Mouse (Mus musculus) MN1 (cell line): ENCODE results near the gene A930004D18Rik.

Experiments
- DNase-seq: peaks from one replicate; pipeline ENCODE4 v3.0.0-alpha.2; 2016; ENCODE audit warnings: low spot score

A930004D18Rik gene

GRCm38 (mm10) chr2:18037491-18037890, at the start of gene A930004D18Rik:
Gene A930004D18Rik, minus strand, starts transcription at chr2:18037737.
- DNase-seq, result no peak

DNA sequence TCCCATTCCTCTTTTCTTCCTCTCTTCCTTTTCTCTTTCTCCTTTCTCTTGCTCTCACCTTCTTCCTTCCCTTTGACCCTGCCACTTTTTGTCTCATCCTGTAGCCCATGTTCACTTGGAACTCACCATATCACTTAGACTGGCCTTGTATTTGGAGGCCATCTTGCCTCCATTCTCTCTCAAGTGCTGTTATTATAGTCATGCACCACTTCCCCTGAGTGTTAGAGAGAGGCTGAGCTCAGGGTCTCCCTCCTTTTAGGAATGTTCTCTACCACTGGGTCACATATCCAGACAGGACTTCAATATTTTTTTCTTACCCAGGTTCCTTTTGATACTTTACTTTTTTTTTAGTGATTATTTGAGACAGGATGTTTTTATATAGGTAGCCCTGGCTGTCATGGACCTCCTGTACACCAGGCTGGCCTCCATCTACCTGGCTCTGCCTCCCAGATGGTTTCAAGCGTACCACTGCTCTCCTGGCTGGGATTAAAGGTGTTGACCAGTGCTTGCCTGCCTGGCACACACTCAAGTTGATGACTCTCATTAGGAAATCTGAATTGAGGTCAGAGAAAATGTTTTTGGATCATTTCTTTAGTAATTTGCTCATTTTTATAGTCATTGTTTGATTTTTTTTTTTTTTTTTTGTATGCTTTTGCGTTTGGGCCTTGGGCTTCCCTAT, 42.8 kb upstream of the A930004D18Rik start:
- no peak for DNase-seq

DNA sequence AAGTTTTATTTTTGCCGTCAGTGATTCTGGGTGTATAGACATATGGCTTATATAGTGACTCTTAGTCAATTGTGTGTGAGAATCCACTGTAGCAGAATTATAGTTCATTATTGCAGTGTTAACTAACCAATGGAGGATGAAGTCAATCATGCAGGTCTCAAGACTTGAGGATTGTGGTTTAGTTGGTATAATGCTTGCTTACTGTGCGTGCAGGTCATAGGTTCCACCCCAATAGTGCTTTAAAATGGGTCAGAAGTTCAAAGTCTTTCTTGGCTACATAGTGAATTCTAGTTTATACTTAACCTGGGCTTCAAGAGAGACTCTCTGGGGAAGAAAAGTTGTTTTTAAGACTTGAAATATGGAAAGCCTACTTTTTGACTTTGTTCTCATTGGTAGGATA, 34.4 kb upstream of the A930004D18Rik start:
- DNase-seq, result no peak

- DNase-seq, result no peak
Measured at GRCm38 (mm10) chr2:18068071-18068796, 30.7 kb upstream of the A930004D18Rik start.

DNA sequence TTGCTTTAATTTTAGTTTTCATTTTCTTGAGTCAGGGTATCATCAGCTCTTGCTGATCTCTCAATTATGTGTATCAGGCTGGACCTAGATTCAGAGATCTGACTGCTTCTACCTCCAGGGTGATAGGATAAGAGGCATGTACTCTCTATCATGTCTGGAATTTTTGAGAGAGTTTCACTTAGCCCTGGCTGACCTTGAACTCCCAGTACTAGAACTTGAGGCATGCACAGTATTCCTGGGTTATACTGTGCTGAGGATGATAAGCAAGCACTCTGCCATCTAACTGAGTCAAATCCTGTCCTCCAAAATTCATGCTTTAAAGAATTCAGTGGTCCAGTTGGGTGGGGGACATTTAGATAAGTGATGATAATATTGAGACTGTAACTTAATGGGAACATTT, 28.9 kb upstream of the A930004D18Rik start:
- DNase-seq, result no peak

GRCm38 (mm10) chr2:18065708-18066030, 28.1 kb upstream of the A930004D18Rik start:
- DNase-seq, result no peak

GRCm38 (mm10) chr2:18064941-18065707, 27.6 kb upstream of the A930004D18Rik start:
- peak; percentile 66 for DNase-seq

DNA sequence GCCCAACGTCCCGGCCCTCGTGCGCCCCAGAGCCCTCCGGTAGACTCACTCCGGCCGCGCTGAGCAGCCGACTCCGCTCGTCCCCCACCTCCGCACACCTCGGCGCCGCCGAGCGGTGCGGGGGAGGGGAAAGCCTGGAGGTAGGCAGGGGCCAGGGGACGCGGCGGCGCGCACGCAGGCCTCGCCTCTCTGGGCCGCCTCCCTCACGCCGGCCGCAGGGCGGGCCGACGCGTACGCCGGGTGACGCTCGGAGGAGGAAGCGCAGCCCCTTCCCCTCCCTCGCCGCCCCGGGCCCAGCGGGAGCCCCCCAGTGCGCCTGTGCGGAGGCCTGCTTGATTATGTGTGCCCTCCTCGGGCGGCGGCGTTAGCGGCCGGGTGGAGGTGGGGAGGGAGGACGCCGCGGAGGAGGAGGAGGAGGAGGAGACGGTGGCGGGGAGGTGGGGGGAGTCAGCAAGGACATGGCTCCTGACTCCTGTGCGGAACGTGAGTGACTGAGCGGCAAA, 26.9 kb upstream of the A930004D18Rik start:
- peak; percentile 94 for DNase-seq

DNA sequence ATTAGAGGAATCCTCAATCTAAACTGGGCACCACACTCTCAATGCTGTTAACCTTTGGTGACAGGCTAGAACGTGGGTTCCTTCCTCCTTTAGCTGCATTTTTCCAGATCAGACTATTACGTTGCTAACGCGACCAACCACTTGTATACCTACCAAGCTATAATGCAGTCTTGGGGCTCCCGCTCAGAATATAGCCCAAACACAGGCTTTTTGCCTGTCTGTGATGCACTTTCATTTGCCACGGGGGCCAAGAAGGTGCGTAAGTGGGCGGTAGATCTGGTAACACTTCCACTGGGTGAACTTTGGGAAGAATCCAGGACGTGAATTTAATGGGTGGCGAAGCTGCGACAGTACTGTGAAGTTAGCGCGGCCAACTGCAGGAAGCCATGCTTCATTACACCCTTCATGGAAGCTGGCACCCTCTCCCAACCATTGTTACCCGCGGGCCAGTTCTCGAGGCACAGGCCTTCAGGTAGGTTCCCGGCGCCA, 26.3 kb upstream of the A930004D18Rik start:
- DNase-seq, result peak; percentile 75

DNA sequence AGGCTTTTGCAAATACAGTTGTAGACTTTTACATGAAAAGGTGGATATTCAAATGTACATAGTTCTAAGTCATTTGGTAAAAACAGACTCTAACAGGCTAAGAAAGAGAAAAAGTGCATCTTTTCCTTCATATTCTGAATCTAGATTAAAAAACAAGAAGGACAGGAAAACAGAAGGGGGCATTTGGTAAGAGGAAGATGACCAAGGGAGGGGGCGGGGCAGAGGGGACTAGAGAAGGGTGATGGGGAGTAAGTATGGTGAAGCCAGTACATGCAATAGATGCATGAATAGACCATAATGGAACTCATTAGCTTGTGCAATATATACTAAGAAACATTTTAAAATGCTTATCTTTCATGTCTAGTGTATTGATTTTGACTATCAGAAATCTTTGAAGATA, 22.9 kb upstream of the A930004D18Rik start:
- DNase-seq, result no peak

DNA sequence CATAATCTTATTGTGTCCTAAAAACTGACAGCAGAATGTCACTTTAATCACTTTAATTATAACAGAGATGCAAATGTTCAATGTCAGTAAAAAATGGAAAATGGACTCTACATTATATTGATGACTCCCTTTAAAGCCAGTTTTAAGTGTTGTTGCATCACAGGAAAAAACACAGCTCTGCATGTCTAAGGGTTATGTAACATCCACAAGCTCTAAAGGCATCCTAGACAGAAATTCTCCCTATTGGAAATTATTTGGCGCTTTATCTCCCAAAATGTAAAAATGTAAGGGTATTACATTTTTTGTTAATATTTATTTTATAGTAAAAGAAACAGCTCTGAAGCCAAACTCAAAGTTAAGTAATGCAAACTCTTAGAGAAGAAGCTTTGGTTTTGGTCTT, 22.4 kb upstream of the A930004D18Rik start:
- DNase-seq, result no peak

- DNase-seq, result no peak
Measured at GRCm38 (mm10) chr2:18059063-18059462, 21.5 kb upstream of the A930004D18Rik start.

GRCm38 (mm10) chr2:18058146-18058708, 20.7 kb upstream of the A930004D18Rik start:
- DNase-seq, result no peak

- peak; percentile 60 for DNase-seq
Measured at GRCm38 (mm10) chr2:18057336-18058145, 20.0 kb upstream of the A930004D18Rik start.

GRCm38 (mm10) chr2:18056786-18057255, 19.3 kb upstream of the A930004D18Rik start:
- peak; percentile 93 for DNase-seq

- DNase-seq, result peak; percentile 93
Measured at GRCm38 (mm10) chr2:18055929-18056785, 18.6 kb upstream of the A930004D18Rik start.

GRCm38 (mm10) chr2:18055016-18055928, 17.7 kb upstream of the A930004D18Rik start, which contains the start of gene Mllt10:
Gene Mllt10, plus strand, starts transcription at chr2:18055237.
- no peak for DNase-seq

DNA sequence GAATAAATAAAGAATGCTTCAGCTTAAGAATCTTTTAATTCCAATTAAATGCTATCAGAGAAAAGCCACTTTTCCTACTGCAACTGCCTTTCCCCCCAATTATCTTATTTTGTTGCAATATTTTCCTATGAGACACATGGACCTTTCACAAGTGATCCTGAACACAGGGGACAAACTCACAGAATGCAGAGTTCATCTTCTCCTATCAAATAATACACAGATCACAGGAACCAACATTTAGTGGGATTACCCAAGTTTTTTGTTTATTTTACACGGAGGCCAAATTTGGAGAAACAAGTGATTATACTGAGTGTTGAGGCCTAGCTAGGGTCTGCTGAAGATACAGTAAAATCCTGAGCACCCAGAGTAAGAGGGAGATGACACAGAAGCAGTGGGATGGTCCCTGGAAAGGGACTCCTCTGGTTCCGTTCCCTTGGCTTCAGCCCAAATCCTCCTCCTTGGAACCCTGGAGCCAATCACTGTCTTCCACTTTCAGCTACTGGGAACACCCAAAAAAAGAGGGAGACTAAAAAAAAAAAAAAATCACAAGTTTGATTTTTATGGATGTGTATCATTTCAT, 16.5 kb upstream of the A930004D18Rik start:
- DNase-seq, result peak; percentile 52
